Mouse (Mus musculus) heart, postnatal 0 days (tissue): ENCODE measurements around the gene B4galnt2. TPM values are rescaled to one million over a fixed set of nuclear protein-coding genes. Genes with fewer than 3 reads are reported as not detected.

Experiments
- ATAC-seq: fragments of 200-750 bp; cut with Nextera tagmentation; 2 replicates; pipeline ENCODE4 v1.8.0; 2017; ENCODE audit warnings: low read depth, moderate number of reproducible peaks, moderate library complexity; ENCODE audit not compliant: insufficient read depth
- DNase-seq: peaks from one replicate; pipeline ENCODE4 v3.0.0-alpha.2; 2016; ENCODE audit warnings: low spot score
- H3K27ac ChIP-seq: fragments of 300-500 bp; sonication (generic); 2 replicates; pipeline ENCODE4 v1.5.1; 2014; ENCODE audit warnings: low read depth, mild to moderate bottlenecking
- H3K27me3 ChIP-seq: fragments of 300-500 bp; sonication (generic); 2 replicates; pipeline ENCODE4 v1.6.1; 2014; ENCODE audit warnings: low read length, mixed read lengths; ENCODE audit not compliant: control insufficient read depth, insufficient read depth
- H3K36me3 ChIP-seq: fragments of 300-500 bp; sonication (generic); replicated peaks from 2 replicates; pipeline ENCODE4 v1.6.1; 2014; ENCODE audit warnings: low read length, mixed read lengths; ENCODE audit not compliant: control insufficient read depth, insufficient read depth
- H3K4me1 ChIP-seq: fragments of 300-500 bp; sonication (generic); 2 replicates; pipeline ENCODE4 v1.6.1; 2014; ENCODE audit warnings: antibody characterized with exemption; ENCODE audit not compliant: control insufficient read depth, insufficient read depth
- H3K4me2 ChIP-seq: fragments of 300-500 bp; sonication (generic); 2 replicates; pipeline ENCODE4 v1.6.1; 2014; ENCODE audit warnings: low read depth, mild to moderate bottlenecking, low read length, moderate library complexity
- H3K4me3 ChIP-seq: fragments of 300-500 bp; sonication (generic); 2 replicates; pipeline ENCODE4 v1.5.1; 2014; ENCODE audit warnings: low read depth, low read length
- H3K9ac ChIP-seq: fragments of 300-500 bp; sonication (generic); replicated peaks from 2 replicates; pipeline ENCODE4 v1.6.1; 2014; ENCODE audit warnings: low read depth, low read length, mixed read lengths
- H3K9me3 ChIP-seq: fragments of 300-500 bp; sonication (generic); replicated peaks from 2 replicates; pipeline ENCODE4 v1.6.1; 2016; ENCODE audit warnings: low read length; ENCODE audit not compliant: control insufficient read depth
- CTCF ChIP-seq: IDR thresholded peaks from 2 replicates; pipeline ENCODE4 v1.5.1; 2016; ENCODE audit warnings: antibody characterized with exemption, control low read depth, low read depth
- EP300 ChIP-seq: IDR thresholded peaks from 2 replicates; pipeline ENCODE4 v1.6.1; 2016; ENCODE audit warnings: antibody characterized with exemption, low read depth
- WGBS: fragments of 180-500 bp; shearing (Covaris S2); extraction: QIAGEN DNeasy Blood & Tissue Kit; methylation state at CpG from one replicate; pipeline ENCODE4 v1.1.7; 2014; 5-methylcytosine and 5-hydroxymethylcytosine counted together
- microRNA-seq: library from miRNA; unstranded; fragments of <30 nt; microRNA quantifications from one replicate; pipeline ENCODE4, GENCODE M21; 2016
- polyA plus RNA-seq: library from polyadenylated mRNA; unstranded; fragments of >200 nt; fragmentation: Nextera tagmentation; extraction: Ambion mirVana; gene quantifications from 2 replicates; pipeline ENCODE4 v1.2.1, GENCODE M21; 2015
- total RNA-seq: library from RNA; depleted of rRNA; stranded (reverse); fragments of >200 nt; gene quantifications from 2 replicates; pipeline ENCODE4 v1.2.3, GENCODE M21; 2014; ENCODE audit warnings: low replicate concordance; rRNA removed

The B4galnt2 gene
- total and polyA plus RNA-seq, 2 experiments from 2014 or later, result 0.07 TPM; not detected in 1

GRCm38 (mm10) chr11:95821511-95821910 is 93.2 kb downstream of the B4galnt2 start:
- Histone ChIP-seq H3K9ac (no peak overlapping the region), H3K36me3 (no peaks in the 10 kb centered on the region), H3K4me2 (no peak overlapping the region), H3K4me1 (no peaks in the 10 kb centered on the region; the same call in 1 of the 2 replicates), H3K4me3 (no peak overlapping the region), H3K27me3 (no peaks in the 10 kb centered on the region), H3K9me3 (no peaks in the 10 kb centered on the region), H3K27ac (no peak overlapping the region)
- DNase-seq (no peak), ATAC-seq (no peak)
- TF ChIP-seq CTCF (no peak), EP300 (no peak)
- WGBS, result 86% methylated on average over 3 of the region's 3 CpGs

- no peaks in the 10 kb centered on the region for H3K9me3 ChIP-seq
- 86% methylated on average over 8 of the region's 8 CpGs for WGBS
- H3K36me3 ChIP-seq, result no peaks in the 10 kb centered on the region
- no peak overlapping the region for H3K27ac ChIP-seq
- no peak for DNase-seq
- no peak overlapping the region for H3K4me2 ChIP-seq
- H3K4me1 ChIP-seq, result no peaks in the 10 kb centered on the region; the same call in 1 of the 2 replicates
- TF ChIP-seq EP300 (no peak), CTCF (no peak)
- no peaks in the 10 kb centered on the region for H3K27me3 ChIP-seq
- H3K4me3 ChIP-seq, result no peak overlapping the region
- H3K9ac ChIP-seq, result no peak overlapping the region
- ATAC-seq, result no peak
Observed at GRCm38 (mm10) chr11:95819138-95819537, 95.6 kb downstream of the B4galnt2 start.

Small RNA genes lying within 50 kb of the gene (microRNA-seq; reads per million reads assigned to microRNA genes)
- gene Mir3063, result not detected

Other genes starting within 250 kb of the B4galnt2 start
- 349 and 446 TPM in 2 replicates for gene Phb, start 247.9 kb downstream of the B4galnt2 start, total RNA-seq
- 432 and 435 TPM in 2 replicates for gene Phb, start 247.9 kb downstream of the B4galnt2 start, polyA plus RNA-seq
- gene Zfp652, start 202.2 kb downstream of the B4galnt2 start, total RNA-seq, result 13.6 and 20.7 TPM in 2 replicates
- 8.9 and 9.9 TPM in 2 replicates for gene Zfp652, start 202.2 kb downstream of the B4galnt2 start, polyA plus RNA-seq
- 0.57 TPM in 1 of 2 replicates, not detected in the other for gene B130006D01Rik, start 191.3 kb downstream of the B4galnt2 start, total RNA-seq
- gene B130006D01Rik, start 191.3 kb downstream of the B4galnt2 start, polyA plus RNA-seq, result 0.23 and 0.45 TPM in 2 replicates
- gene Phospho1, start 90.4 kb downstream of the B4galnt2 start, total RNA-seq, result 45.0 and 46.6 TPM in 2 replicates
- 6.7 and 7.9 TPM in 2 replicates for gene Phospho1, start 90.4 kb downstream of the B4galnt2 start, polyA plus RNA-seq
- gene Gngt2, start 77.7 kb downstream of the B4galnt2 start, total RNA-seq, result 0.66 and 26.8 TPM in 2 replicates
- gene Gngt2, start 77.7 kb downstream of the B4galnt2 start, polyA plus RNA-seq, result 38.7 and 40.1 TPM in 2 replicates
- gene Abi3, start 72.4 kb downstream of the B4galnt2 start, total RNA-seq, result 11.4 and 13.4 TPM in 2 replicates
- gene Abi3, start 72.4 kb downstream of the B4galnt2 start, polyA plus RNA-seq, result 13.3 and 14.3 TPM in 2 replicates
- gene Igf2bp1, start 91.0 kb upstream of the B4galnt2 start, total RNA-seq, result 3.4 and 10.4 TPM in 2 replicates
- 4.5 and 5.6 TPM in 2 replicates for gene Igf2bp1, start 91.0 kb upstream of the B4galnt2 start, polyA plus RNA-seq
- gene Gip, start 109.7 kb upstream of the B4galnt2 start, total RNA-seq, result not detected in 2 replicates
- not detected in 2 replicates for gene Gip, start 109.7 kb upstream of the B4galnt2 start, polyA plus RNA-seq
- 24.0 and 25.2 TPM in 2 replicates for gene Snf8, start 120.0 kb upstream of the B4galnt2 start, total RNA-seq
- gene Snf8, start 120.0 kb upstream of the B4galnt2 start, polyA plus RNA-seq, result 59.4 and 63.0 TPM in 2 replicates
- gene Ube2z, start 150.5 kb upstream of the B4galnt2 start, total RNA-seq, result 42.4 and 44.4 TPM in 2 replicates
- gene Ube2z, start 150.5 kb upstream of the B4galnt2 start, polyA plus RNA-seq, result 19.3 and 20.0 TPM in 2 replicates
- 4,197 and 4,922 TPM in 2 replicates for gene Atp5g1, start 160.8 kb upstream of the B4galnt2 start, total RNA-seq
- 4,840 and 4,941 TPM in 2 replicates for gene Atp5g1, start 160.8 kb upstream of the B4galnt2 start, polyA plus RNA-seq
- not detected in 2 replicates for gene Calcoco2, start 197.1 kb upstream of the B4galnt2 start, total RNA-seq
- not detected in 2 replicates for gene Calcoco2, start 197.1 kb upstream of the B4galnt2 start, polyA plus RNA-seq
- not detected in 2 replicates for gene Ttll6, start 218.9 kb upstream of the B4galnt2 start, total RNA-seq
- not detected in 2 replicates for gene Ttll6, start 218.9 kb upstream of the B4galnt2 start, polyA plus RNA-seq